8 mouse cellular contexts compared by ENCODE assay signal in genomic region chr14:77904171-77904762, GRCm38 (mm10). TPM values are rescaled to one million over a fixed set of nuclear protein-coding genes. Genes with fewer than 3 reads are reported as not detected.
A peak's percentile ranks its signal among the peaks of the same experiment; 100 is the strongest.
DNase-seq lines count a peak whose midpoint lies in the region; ATAC-seq lines count a peak whose summit lies in the region.
"Had no signal": no experiment of that assay in that cellular context is flagged by ENCODE, and none has a peak within 500 bp of the region (broad histone marks: within the 10 kb centered on the region; RNA-seq: fewer than 3 reads in every experiment).

Gene Epsti1, plus strand, starts transcription at chr14:77904239.

- no peaks in the 10 kb centered on the region for H3K36me3 ChIP-seq in kidney, embryonic 15.5 days
- H3K36me3 ChIP-seq: neural tube, embryonic 13.5 days had no signal

- ATAC-seq in kidney, embryonic 15.5 days (replicated peaks; ENCODE audit: low FRiP score): no peak
- peak; percentile 64 for ATAC-seq in megakaryocyte-erythroid progenitor cell, adult 5-6 weeks (replicated peaks; ENCODE audit: low FRiP score, low TSS enrichment, poor library complexity, severe bottlenecking)
- ATAC-seq in cerebellum, adult (ENCODE audit: insufficient number of reproducible peaks, low FRiP score, low TSS enrichment): no peak

- WGBS in kidney, embryonic 15.5 days: 56% methylated on average over 15 of the region's 15 CpGs

- peak within 1 kb of the TSS; percentile 26; the same call in 1 of the 2 replicates for H3K4me2 ChIP-seq in kidney, embryonic 15.5 days
- H3K4me2 ChIP-seq: neural tube, embryonic 13.5 days had no signal

- DNase-seq in CD4-positive helper T cell, adult 2 months (ENCODE audit: low read depth, low spot score): peak; percentile 70
- peak; percentile 15 for DNase-seq in R1 (ENCODE audit: low read depth, low spot score)
- peak; percentile 38 to 40 for DNase-seq in thymus, postnatal 36 days
- no peak for DNase-seq in Muller cell, postnatal 12 days (ENCODE audit: inconsistent ontology term)

- no peaks in the 10 kb centered on the region; the same call in 1 of the 2 replicates for H3K9me3 ChIP-seq in kidney, embryonic 15.5 days (replicated peaks)
- H3K9me3 ChIP-seq: neural tube, embryonic 13.5 days had no signal

- no peaks in the 10 kb centered on the region for H3K27me3 ChIP-seq in kidney, embryonic 15.5 days
- H3K27me3 ChIP-seq: neural tube, embryonic 13.5 days had no signal

- peaks cover 3% of the 10 kb centered on the region; the same call in 1 of the 2 replicates for H3K4me1 ChIP-seq in kidney, embryonic 15.5 days
- H3K4me1 ChIP-seq: neural tube, embryonic 13.5 days had no signal

- 0 out of 2 replicates have a peak within 1 kb of the TSS, but pooled peaks have one; percentile 16 for H3K4me3 ChIP-seq in kidney, embryonic 15.5 days (replicated peaks)
- H3K4me3 ChIP-seq: neural tube, embryonic 13.5 days had no signal

- H3K9ac ChIP-seq in kidney, embryonic 15.5 days: no peak within 1 kb of the TSS
- H3K9ac ChIP-seq: neural tube, embryonic 13.5 days had no signal

- no peak within 1 kb of the TSS for H3K27ac ChIP-seq in kidney, embryonic 15.5 days
- H3K27ac ChIP-seq: neural tube, embryonic 13.5 days had no signal

RNA-seq across cellular contexts. Expression of gene Epsti1, which starts in this region (rescaled TPM):
- 0.90 and 1.5 TPM in 2 replicates for polyA plus RNA-seq in kidney, embryonic 15.5 days (2015; fragmentation: Nextera tagmentation; extraction: Ambion mirVana)
- 0.52 and 1.7 TPM in 2 replicates for total RNA-seq in megakaryocyte-erythroid progenitor cell, adult 5-6 weeks (2014; fragmentation: Nextera tagmentation)
- 21.2 and 24.5 TPM in 2 replicates for total RNA-seq in megakaryocyte-erythroid progenitor cell, adult 5-6 weeks (2017)
